Mouse (Mus musculus): ENCODE results near the gene Skp1a. TPM values are rescaled to one million over a fixed set of nuclear protein-coding genes. Genes with fewer than 3 reads are reported as not detected.

The Skp1a gene
- polyA plus RNA-seq, 1 experiment: 14.4 TPM

DNA sequence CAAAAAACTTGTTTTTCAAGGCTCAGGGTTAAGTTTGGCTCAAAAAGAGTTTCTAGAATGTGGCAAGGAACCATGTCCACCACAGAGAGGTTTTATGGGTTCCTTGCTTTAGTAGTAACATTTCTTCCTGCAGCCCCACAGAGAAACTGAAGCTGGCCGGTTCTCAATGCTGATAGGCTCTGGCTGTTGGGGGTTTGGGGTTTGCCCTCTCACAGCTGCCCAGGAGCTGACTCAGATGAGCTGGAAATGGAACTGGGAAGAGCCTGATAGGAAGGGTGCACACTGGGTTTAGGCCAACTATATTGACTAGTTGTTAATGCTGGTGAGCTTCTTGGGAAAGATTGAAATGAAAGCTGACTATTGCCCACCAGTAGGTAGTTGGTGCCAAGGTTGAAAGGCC lies 20.9 kb downstream of the Skp1a start:
- no peak overlapping the region for H3K4me3 ChIP-seq (replicated peaks)
- H3K27me3 ChIP-seq (replicated peaks): peaks cover 15% of the 10 kb centered on the region
- no peaks in the 10 kb centered on the region for H3K9me3 ChIP-seq
- peaks cover 42% of the 10 kb centered on the region for H3K36me3 ChIP-seq (replicated peaks; ENCODE audit: low read length)
- peaks cover 35% of the 10 kb centered on the region for H3K4me1 ChIP-seq
- no peak for TF ChIP-seq GATA1 (IDR thresholded peaks at IDR 0.05; ENCODE audit: borderline replicate concordance, low read length)
- TF ChIP-seq FLI1 (IDR thresholded peaks at IDR 0.05; ENCODE audit: low read length): no peak

GRCm38 (mm10) chr11:52253674-52254375 lies 22.0 kb downstream of the Skp1a start:
- no peaks in the 10 kb centered on the region for H3K9me3 ChIP-seq
- H3K4me3 ChIP-seq (replicated peaks): no peak overlapping the region
- peaks cover 23% of the 10 kb centered on the region for H3K27me3 ChIP-seq (replicated peaks)
- TF ChIP-seq GATA1 (IDR thresholded peaks at IDR 0.05; ENCODE audit: borderline replicate concordance, low read length) (no peak), FLI1 (IDR thresholded peaks at IDR 0.05; ENCODE audit: low read length) (no peak)
- H3K36me3 ChIP-seq (replicated peaks; ENCODE audit: low read length): peaks cover 32% of the 10 kb centered on the region
- H3K4me1 ChIP-seq: peaks cover 43% of the 10 kb centered on the region

- H3K36me3 ChIP-seq (replicated peaks; ENCODE audit: low read length): peaks cover 19% of the 10 kb centered on the region
- H3K4me3 ChIP-seq (replicated peaks): no peak overlapping the region
- H3K27me3 ChIP-seq (replicated peaks): peaks cover 36% of the 10 kb centered on the region
- peaks cover 43% of the 10 kb centered on the region for H3K4me1 ChIP-seq
- no peak for TF ChIP-seq GATA1 (IDR thresholded peaks at IDR 0.05; ENCODE audit: borderline replicate concordance, low read length)
- no peak for TF ChIP-seq FLI1 (IDR thresholded peaks at IDR 0.05; ENCODE audit: low read length)
- no peaks in the 10 kb centered on the region for H3K9me3 ChIP-seq
These were observed 23.3 kb downstream of the Skp1a start for GRCm38 (mm10) chr11:52255077-52255476.

DNA sequence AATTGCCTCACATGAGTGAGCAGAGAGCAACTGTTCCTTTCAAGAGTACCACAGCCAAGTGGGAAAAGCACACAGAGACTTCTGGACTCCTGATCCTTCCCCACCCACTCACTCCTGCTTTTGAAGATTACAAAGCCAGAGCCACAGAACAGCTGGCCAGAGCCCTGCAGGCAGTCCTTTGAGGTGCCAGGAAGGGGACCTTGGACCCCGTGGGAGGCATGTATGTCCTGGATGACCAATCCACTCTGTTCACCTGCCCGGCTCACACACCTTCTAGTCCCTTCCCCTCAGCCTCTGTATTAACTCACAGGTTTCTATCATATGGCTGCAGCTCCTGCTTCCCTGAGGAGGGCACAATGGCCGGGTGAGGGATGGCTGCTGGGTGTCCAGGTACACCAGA lies 25.6 kb downstream of the Skp1a start:
- Histone ChIP-seq H3K4me3 (replicated peaks) (no peak overlapping the region), H3K4me1 (peaks cover 60% of the 10 kb centered on the region), H3K9me3 (no peaks in the 10 kb centered on the region), H3K36me3 (replicated peaks; ENCODE audit: low read length) (peaks cover 5% of the 10 kb centered on the region), H3K27me3 (replicated peaks) (peaks cover 46% of the 10 kb centered on the region)
- TF ChIP-seq GATA1 (IDR thresholded peaks at IDR 0.05; ENCODE audit: borderline replicate concordance, low read length): no peak
- TF ChIP-seq FLI1 (IDR thresholded peaks at IDR 0.05; ENCODE audit: low read length): no peak

- H3K36me3 ChIP-seq (replicated peaks; ENCODE audit: low read length): peaks cover 3% of the 10 kb centered on the region
- TF ChIP-seq FLI1 (IDR thresholded peaks at IDR 0.05; ENCODE audit: low read length): no peak
- no peak for TF ChIP-seq GATA1 (IDR thresholded peaks at IDR 0.05; ENCODE audit: borderline replicate concordance, low read length)
- H3K9me3 ChIP-seq: no peaks in the 10 kb centered on the region
- H3K4me3 ChIP-seq (replicated peaks): no peak overlapping the region
- H3K27me3 ChIP-seq (replicated peaks): peaks cover 58% of the 10 kb centered on the region
- H3K4me1 ChIP-seq: peaks cover 51% of the 10 kb centered on the region
These were observed 26.9 kb downstream of the Skp1a start for GRCm38 (mm10) chr11:52258711-52259110.

- Histone ChIP-seq H3K9me3 (no peaks in the 10 kb centered on the region), H3K36me3 (replicated peaks; ENCODE audit: low read length) (no peaks in the 10 kb centered on the region), H3K4me1 (peaks cover 52% of the 10 kb centered on the region), H3K27me3 (replicated peaks) (peaks cover 71% of the 10 kb centered on the region), H3K4me3 (replicated peaks) (no peak overlapping the region)
- TF ChIP-seq GATA1 (IDR thresholded peaks at IDR 0.05; ENCODE audit: borderline replicate concordance, low read length): no peak
These were observed 29.1 kb downstream of the Skp1a start for GRCm38 (mm10) chr11:52260878-52261277.

GRCm38 (mm10) chr11:52261937-52262336 lies 30.1 kb downstream of the Skp1a start:
- H3K36me3 ChIP-seq (replicated peaks; ENCODE audit: low read length): no peaks in the 10 kb centered on the region
- TF ChIP-seq FLI1 (IDR thresholded peaks at IDR 0.05; ENCODE audit: low read length) (no peak), GATA1 (IDR thresholded peaks at IDR 0.05; ENCODE audit: borderline replicate concordance, low read length) (no peak)
- H3K9me3 ChIP-seq: no peaks in the 10 kb centered on the region
- H3K4me1 ChIP-seq: peaks cover 53% of the 10 kb centered on the region
- H3K27me3 ChIP-seq (replicated peaks): peaks cover 74% of the 10 kb centered on the region
- no peak overlapping the region for H3K4me3 ChIP-seq (replicated peaks)

GRCm38 (mm10) chr11:52262338-52262737 lies 30.5 kb downstream of the Skp1a start:
- no peaks in the 10 kb centered on the region for H3K36me3 ChIP-seq (replicated peaks; ENCODE audit: low read length)
- H3K9me3 ChIP-seq: no peaks in the 10 kb centered on the region
- no peak for TF ChIP-seq GATA1 (IDR thresholded peaks at IDR 0.05; ENCODE audit: borderline replicate concordance, low read length)
- TF ChIP-seq FLI1 (IDR thresholded peaks at IDR 0.05; ENCODE audit: low read length): no peak
- no peak overlapping the region for H3K4me3 ChIP-seq (replicated peaks)
- H3K27me3 ChIP-seq (replicated peaks): peaks cover 76% of the 10 kb centered on the region
- peaks cover 53% of the 10 kb centered on the region for H3K4me1 ChIP-seq

DNA sequence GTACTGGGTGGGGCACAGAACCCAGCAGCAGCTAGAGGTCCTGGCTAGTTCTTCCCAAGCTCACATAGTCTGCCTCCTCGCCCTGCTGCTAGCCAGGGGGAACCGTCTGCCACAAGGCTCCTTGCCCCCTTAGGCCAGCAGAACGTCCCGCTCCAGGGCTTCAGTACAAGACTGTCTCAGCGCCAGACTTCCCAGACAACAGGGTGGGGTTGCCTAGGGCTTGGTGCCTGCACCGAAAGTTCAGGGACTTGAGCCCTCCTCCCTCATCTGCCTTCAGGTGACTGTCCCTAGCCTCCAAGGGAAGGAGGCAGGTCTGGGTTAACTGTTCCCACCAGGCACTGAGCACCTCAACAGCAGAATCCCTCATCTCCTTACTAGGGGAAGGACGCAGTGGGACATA lies 33.1 kb downstream of the Skp1a start:
- no peak for TF ChIP-seq GATA1 (IDR thresholded peaks at IDR 0.05; ENCODE audit: borderline replicate concordance, low read length)
- no peak for TF ChIP-seq FLI1 (IDR thresholded peaks at IDR 0.05; ENCODE audit: low read length)
- H3K27me3 ChIP-seq (replicated peaks): peaks cover 80% of the 10 kb centered on the region
- no peaks in the 10 kb centered on the region for H3K36me3 ChIP-seq (replicated peaks; ENCODE audit: low read length)
- H3K4me1 ChIP-seq: peaks cover 57% of the 10 kb centered on the region
- H3K9me3 ChIP-seq: no peaks in the 10 kb centered on the region
- H3K4me3 ChIP-seq (replicated peaks): no peak overlapping the region

DNA sequence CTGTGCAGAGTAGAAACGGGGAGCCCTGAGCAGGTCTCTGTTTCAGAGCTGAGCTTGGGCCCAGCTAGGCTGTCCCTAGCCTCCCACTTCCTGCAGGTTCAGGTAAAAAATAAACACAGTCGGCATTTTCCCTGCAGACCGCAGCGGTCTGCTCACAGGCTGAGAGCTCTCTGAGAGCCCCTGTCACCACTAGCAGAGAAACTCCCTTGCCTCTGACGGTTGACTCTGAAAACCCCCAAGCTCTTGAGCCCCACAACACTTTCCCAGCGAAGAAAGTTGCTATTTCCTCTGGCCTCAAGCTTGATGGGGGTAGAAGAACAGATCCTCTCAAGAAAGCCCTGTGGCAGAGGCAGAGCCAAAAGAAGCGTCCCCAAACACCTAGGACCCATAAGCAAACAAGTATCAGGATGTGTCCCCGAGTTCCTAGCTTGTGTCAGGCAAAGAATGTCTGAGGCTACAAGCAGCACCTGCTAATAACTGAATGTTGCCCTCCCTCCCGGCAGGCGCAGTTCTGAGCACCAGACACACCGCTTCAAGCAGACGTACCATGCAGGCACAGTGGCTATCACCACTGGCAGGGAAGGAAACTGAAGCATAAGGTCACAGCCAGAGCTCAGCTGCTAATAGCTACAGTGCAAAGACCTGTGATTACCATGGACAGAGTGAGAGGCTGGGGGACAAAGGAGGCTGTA lies 34.0 kb downstream of the Skp1a start:
- TF ChIP-seq GATA1 (IDR thresholded peaks at IDR 0.05; ENCODE audit: borderline replicate concordance, low read length) (no peak), FLI1 (IDR thresholded peaks at IDR 0.05; ENCODE audit: low read length) (no peak)
- no peaks in the 10 kb centered on the region for H3K9me3 ChIP-seq
- H3K4me3 ChIP-seq (replicated peaks): no peak overlapping the region
- H3K27me3 ChIP-seq (replicated peaks): peaks cover 79% of the 10 kb centered on the region
- H3K4me1 ChIP-seq: peaks cover 49% of the 10 kb centered on the region
- no peaks in the 10 kb centered on the region for H3K36me3 ChIP-seq (replicated peaks; ENCODE audit: low read length)

Data from megakaryocyte, embryonic 14.5 days (primary cell).